Mouse (Mus musculus) right cerebral cortex, adult 2 months (tissue): ENCODE results near the gene Mycl.

ENCODE experiments used
- DNase-seq, 2 experiments: peaks; one replicate each; pipeline ENCODE4 v3.0.0; 2021 to 2022; ENCODE audit warnings: low spot score in 2 of 2

Mycl gene

GRCm38 (mm10) chr4:123014501-123015282 lies 19.2 kb downstream of the Mycl start:
- no peak for DNase-seq

GRCm38 (mm10) chr4:123016451-123016957 lies 21.1 kb downstream of the Mycl start, which contains the start of gene Trit1:
Trit1 (plus strand) TSS chr4:123016597.
- peak; percentile 95 to 96 for DNase-seq

- DNase-seq, result no peak
Measured at GRCm38 (mm10) chr4:123021591-123021990, 26.1 kb downstream of the Mycl start.

- no peak for DNase-seq
Measured at GRCm38 (mm10) chr4:123022896-123023295, 27.4 kb downstream of the Mycl start.

- DNase-seq, result no peak
Measured at GRCm38 (mm10) chr4:123025418-123025817, 30.0 kb downstream of the Mycl start.

GRCm38 (mm10) chr4:123026161-123026560 lies 30.7 kb downstream of the Mycl start:
- no peak for DNase-seq

GRCm38 (mm10) chr4:123026597-123026996 lies 31.1 kb downstream of the Mycl start:
- DNase-seq, result no peak

- DNase-seq, result no peak
Measured at GRCm38 (mm10) chr4:123034841-123035240, 39.4 kb downstream of the Mycl start.

- DNase-seq, result no peak
Measured at GRCm38 (mm10) chr4:123035636-123036035, 40.2 kb downstream of the Mycl start.

GRCm38 (mm10) chr4:123036710-123037109 lies 41.3 kb downstream of the Mycl start:
- no peak for DNase-seq

GRCm38 (mm10) chr4:123041131-123041530 lies 45.7 kb downstream of the Mycl start:
- DNase-seq, result no peak

GRCm38 (mm10) chr4:123043858-123044257 lies 48.4 kb downstream of the Mycl start:
- no peak for DNase-seq

GRCm38 (mm10) chr4:123044842-123045241 lies 49.4 kb downstream of the Mycl start:
- no peak for DNase-seq

- no peak for DNase-seq
Measured at GRCm38 (mm10) chr4:123046300-123046699, 50.8 kb downstream of the Mycl start.

GRCm38 (mm10) chr4:123050681-123051211 lies 55.3 kb downstream of the Mycl start:
- peak; percentile 29 to 58 for DNase-seq
